Mouse (Mus musculus) forebrain, embryonic 11.5 days (tissue): ENCODE measurements around the gene Gba2. TPM values are rescaled to one million over a fixed set of nuclear protein-coding genes. Genes with fewer than 3 reads are reported as not detected.
"Not testable (repeated sequence)": the region's sequence is repeated elsewhere in the genome, so short reads cannot be mapped to it uniquely, and the experiment has no call there.

ENCODE experiments used
- ATAC-seq: fragments of 200-750 bp; cut with Nextera tagmentation; replicated peaks from 2 replicates; pipeline ENCODE4 v1.8.0; 2017; ENCODE audit warnings: moderate TSS enrichment; ENCODE audit not compliant: low FRiP score
- DNase-seq: peaks from one replicate; pipeline ENCODE4 v3.0.0-alpha.2; 2017; ENCODE audit warnings: low spot score
- H3K27ac ChIP-seq: fragments of 300-500 bp; sonication (generic); 2 replicates; pipeline ENCODE4 v1.5.1; 2014; ENCODE audit warnings: low read depth, low read length
- H3K27me3 ChIP-seq: fragments of 300-500 bp; sonication (generic); 2 replicates; pipeline ENCODE4 v1.6.1; 2014; ENCODE audit warnings: mild to moderate bottlenecking, low read length, mixed read lengths; ENCODE audit not compliant: control insufficient read depth, insufficient read depth
- H3K36me3 ChIP-seq: fragments of 300-500 bp; sonication (generic); 2 replicates; pipeline ENCODE4 v1.6.1; 2014; ENCODE audit warnings: mild to moderate bottlenecking, low read length, moderate library complexity, mixed read lengths; ENCODE audit not compliant: control insufficient read depth, insufficient read depth
- H3K4me1 ChIP-seq: fragments of 300-500 bp; sonication (generic); replicated peaks from 2 replicates; pipeline ENCODE4 v1.6.1; 2014; ENCODE audit warnings: low read length, mixed read lengths; ENCODE audit not compliant: control insufficient read depth, insufficient read depth
- H3K4me2 ChIP-seq: fragments of 300-500 bp; sonication (generic); 2 replicates; pipeline ENCODE4 v1.6.1; 2014; ENCODE audit warnings: low read depth, mild to moderate bottlenecking, low read length, moderate library complexity, mixed read lengths; ENCODE audit not compliant: severe bottlenecking
- H3K4me3 ChIP-seq: fragments of 300-500 bp; sonication (generic); 2 replicates; pipeline ENCODE4 v1.5.1; 2014; ENCODE audit warnings: low read depth, low read length
- H3K9ac ChIP-seq: fragments of 300-500 bp; sonication (generic); 2 replicates; pipeline ENCODE4 v1.6.1; 2014; ENCODE audit warnings: low read length
- H3K9me3 ChIP-seq: fragments of 300-500 bp; sonication (generic); 2 replicates; pipeline ENCODE4 v1.6.1; 2016; ENCODE audit warnings: low read length, mixed read lengths; ENCODE audit not compliant: control insufficient read depth
- WGBS: fragments of 180-500 bp; shearing (Covaris S2); extraction: QIAGEN DNeasy Blood & Tissue Kit; methylation state at CpG from one replicate; pipeline ENCODE4 v1.1.7; 2014; 5-methylcytosine and 5-hydroxymethylcytosine counted together
- polyA plus RNA-seq: library from polyadenylated mRNA; unstranded; fragments of >200 nt; fragmentation: Nextera tagmentation; extraction: Ambion mirVana; gene quantifications from 2 replicates; pipeline ENCODE4 v1.2.1, GENCODE M21; 2014

The Gba2 gene
- polyA plus RNA-seq, 1 experiment from 2014 or later = 32.4 TPM

- WGBS = 99% methylated on average over 5 of the region's 5 CpGs
- H3K9ac ChIP-seq = no peak overlapping the region
- no peaks in the 10 kb centered on the region; the same call in 1 of the 2 replicates for H3K4me1 ChIP-seq
- DNase-seq = no peak
- ATAC-seq = no peak
- H3K9me3 ChIP-seq = no peaks in the 10 kb centered on the region
- peaks cover 34% of the 10 kb centered on the region for H3K36me3 ChIP-seq
- no peak overlapping the region for H3K27ac ChIP-seq
- no peak overlapping the region for H3K4me3 ChIP-seq
- H3K27me3 ChIP-seq = no peaks in the 10 kb centered on the region
- H3K4me2 ChIP-seq = no peak overlapping the region
Measured at GRCm38 (mm10) chr4:43552437-43552836, 26.2 kb downstream of the Gba2 start.

- H3K9ac ChIP-seq, H3K27ac ChIP-seq, H3K27me3 ChIP-seq, H3K4me1 ChIP-seq, H3K9me3 ChIP-seq, H3K4me3 ChIP-seq, H3K4me2 ChIP-seq, DNase-seq, ATAC-seq: not testable (repeated sequence)
- 89% methylated on average over 6 of the region's 6 CpGs for WGBS
- H3K36me3 ChIP-seq = peaks cover 38% of the 10 kb centered on the region
Measured at GRCm38 (mm10) chr4:43551854-43552253, 26.8 kb downstream of the Gba2 start.

- ATAC-seq = no peak
- Histone ChIP-seq H3K4me3 (no peak overlapping the region), H3K9me3 (no peaks in the 10 kb centered on the region), H3K36me3 (peaks cover 41% of the 10 kb centered on the region), H3K9ac (no peak overlapping the region), H3K27me3 (no peaks in the 10 kb centered on the region), H3K27ac (no peak overlapping the region), H3K4me1 (no peaks in the 10 kb centered on the region), H3K4me2 (no peak overlapping the region)
- DNase-seq = no peak
- WGBS = 95% methylated on average over 12 of the region's 12 CpGs
Measured at GRCm38 (mm10) chr4:43549055-43549454, 29.6 kb downstream of the Gba2 start.

GRCm38 (mm10) chr4:43547160-43547559 is 31.5 kb downstream of the Gba2 start:
- Histone ChIP-seq H3K4me3 (no peak overlapping the region), H3K27ac (no peak overlapping the region), H3K9ac (no peak overlapping the region), H3K27me3 (no peaks in the 10 kb centered on the region), H3K36me3 (peaks cover 35% of the 10 kb centered on the region), H3K4me1 (no peaks in the 10 kb centered on the region), H3K9me3 (no peaks in the 10 kb centered on the region), H3K4me2 (no peak overlapping the region)
- WGBS = 95% methylated on average over 8 of the region's 8 CpGs
- ATAC-seq = no peak
- DNase-seq = no peak

- Histone ChIP-seq H3K27ac (no peak overlapping the region), H3K27me3 (no peaks in the 10 kb centered on the region), H3K4me1 (no peaks in the 10 kb centered on the region), H3K36me3 (peaks cover 32% of the 10 kb centered on the region), H3K4me3 (no peak overlapping the region), H3K9ac (no peak overlapping the region), H3K9me3 (no peaks in the 10 kb centered on the region), H3K4me2 (no peak overlapping the region)
- ATAC-seq (no peak), DNase-seq (no peak)
- WGBS = 93% methylated on average over 12 of the region's 12 CpGs
Measured at GRCm38 (mm10) chr4:43546375-43547047, 32.2 kb downstream of the Gba2 start.

DNA sequence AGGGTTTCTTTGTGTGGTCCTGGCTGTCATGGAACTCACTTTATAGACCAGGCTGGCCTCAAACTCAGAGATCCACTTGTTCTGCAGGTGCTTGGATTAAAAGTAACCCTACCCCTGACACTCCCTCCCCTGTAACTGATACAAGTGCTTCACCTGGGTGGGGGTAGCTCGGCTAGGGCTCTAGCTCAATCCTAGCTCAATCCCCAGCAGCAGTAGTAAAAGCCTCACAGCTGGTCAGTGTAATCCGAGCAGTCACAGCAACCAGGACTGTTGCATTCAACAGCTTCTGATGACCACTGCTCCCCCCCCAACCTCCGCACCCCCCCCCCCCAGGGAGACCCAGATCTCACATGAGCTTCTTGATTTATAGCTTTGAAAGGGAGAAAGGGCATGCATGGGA is 36.6 kb downstream of the Gba2 start:
- DNase-seq (no peak), ATAC-seq (no peak)
- no peak overlapping the region for H3K4me2 ChIP-seq
- WGBS = 78% methylated on average over 3 of the region's 3 CpGs
- no peak overlapping the region for H3K4me3 ChIP-seq
- no peaks in the 10 kb centered on the region for H3K27me3 ChIP-seq
- H3K36me3 ChIP-seq = peaks cover 24% of the 10 kb centered on the region; the same call in 1 of the 2 replicates
- H3K9ac ChIP-seq = no peak overlapping the region
- H3K27ac ChIP-seq = no peak overlapping the region
- no peaks in the 10 kb centered on the region for H3K9me3 ChIP-seq
- H3K4me1 ChIP-seq = no peaks in the 10 kb centered on the region

- ATAC-seq (no peak), DNase-seq (no peak)
- no peak overlapping the region for H3K4me2 ChIP-seq
- no peak overlapping the region for H3K4me3 ChIP-seq
- no peak overlapping the region for H3K27ac ChIP-seq
- no peaks in the 10 kb centered on the region for H3K4me1 ChIP-seq
- no peaks in the 10 kb centered on the region for H3K27me3 ChIP-seq
- WGBS = 97% methylated on average over 9 of the region's 9 CpGs
- no peaks in the 10 kb centered on the region for H3K9me3 ChIP-seq
- peaks cover 7% of the 10 kb centered on the region; the same call in 1 of the 2 replicates for H3K36me3 ChIP-seq
- no peak overlapping the region for H3K9ac ChIP-seq
Measured at GRCm38 (mm10) chr4:43536031-43536430, 42.6 kb downstream of the Gba2 start.

GRCm38 (mm10) chr4:43535628-43536027 is 43.0 kb downstream of the Gba2 start:
- H3K9me3 ChIP-seq = no peaks in the 10 kb centered on the region
- no peak overlapping the region for H3K27ac ChIP-seq
- peaks cover 7% of the 10 kb centered on the region; the same call in 1 of the 2 replicates for H3K36me3 ChIP-seq
- ATAC-seq (no peak), DNase-seq (no peak)
- no peaks in the 10 kb centered on the region for H3K4me1 ChIP-seq
- no peak overlapping the region for H3K4me3 ChIP-seq
- no peak overlapping the region for H3K4me2 ChIP-seq
- no peak overlapping the region for H3K9ac ChIP-seq
- no peaks in the 10 kb centered on the region for H3K27me3 ChIP-seq
- WGBS = 97% methylated on average over 8 of the region's 8 CpGs

- H3K4me2 ChIP-seq = no peak overlapping the region
- no peaks in the 10 kb centered on the region for H3K9me3 ChIP-seq
- no peak overlapping the region for H3K9ac ChIP-seq
- ATAC-seq (no peak), DNase-seq (no peak)
- no peaks in the 10 kb centered on the region for H3K27me3 ChIP-seq
- 91% methylated on average over 9 of the region's 9 CpGs for WGBS
- peaks cover 4% of the 10 kb centered on the region; the same call in 1 of the 2 replicates for H3K36me3 ChIP-seq
- H3K4me3 ChIP-seq = no peak overlapping the region
- no peaks in the 10 kb centered on the region for H3K4me1 ChIP-seq
- H3K27ac ChIP-seq = no peak overlapping the region
Measured at GRCm38 (mm10) chr4:43533270-43533669, 45.4 kb downstream of the Gba2 start.
